Mouse (Mus musculus) E14TG2a.4 (cell line): ENCODE data around the gene Siglecg.

Experiments used
- H3K27me3 ChIP-seq: 2 replicates; pipeline ENCODE4 v1.6.1; 2014; ENCODE audit warnings: low read length, control low read depth; ENCODE audit not compliant: insufficient read depth
- H3K36me3 ChIP-seq: 2 replicates; pipeline ENCODE4 v1.6.1; 2014; ENCODE audit warnings: low read length, control low read depth; ENCODE audit not compliant: insufficient read depth
- H3K4me1 ChIP-seq: replicated peaks from 2 replicates; pipeline ENCODE4 v1.6.1; 2014; ENCODE audit warnings: low read depth, low read length, control low read depth
- H3K4me3 ChIP-seq: replicated peaks from 2 replicates; pipeline ENCODE4 v1.5.1; 2014; ENCODE audit warnings: mild to moderate bottlenecking, low read length
- H3K9me3 ChIP-seq: 2 replicates; pipeline ENCODE4 v1.6.1; 2014; ENCODE audit warnings: low read length, control low read depth
- CTCF ChIP-seq: conservative IDR thresholded peaks from 2 replicates; pipeline ENCODE4 v1.5.1; 2014; ENCODE audit warnings: low read length
- NANOG ChIP-seq: IDR thresholded peaks from 2 replicates; pipeline ENCODE4 v1.6.1; 2014; ENCODE audit warnings: borderline replicate concordance, low read length, mixed read lengths
- POU5F1 ChIP-seq: IDR thresholded peaks from 2 replicates; pipeline ENCODE4 v1.6.1; 2014; ENCODE audit warnings: low read length, borderline replicate concordance

Gene Siglecg

GRCm38 (mm10) chr7:43464864-43465343, 56.9 kb downstream of the Siglecg start:
- Histone ChIP-seq H3K9me3 (no peaks in the 10 kb centered on the region), H3K4me3 (peak overlapping the region; percentile 86), H3K27me3 (peaks cover 38% of the 10 kb centered on the region), H3K4me1 (peaks cover 32% of the 10 kb centered on the region), H3K36me3 (no peaks in the 10 kb centered on the region; the same call in 1 of the 2 replicates)
- no peak for TF ChIP-seq CTCF
- TF ChIP-seq POU5F1: no peak
- no peak for TF ChIP-seq NANOG

DNA sequence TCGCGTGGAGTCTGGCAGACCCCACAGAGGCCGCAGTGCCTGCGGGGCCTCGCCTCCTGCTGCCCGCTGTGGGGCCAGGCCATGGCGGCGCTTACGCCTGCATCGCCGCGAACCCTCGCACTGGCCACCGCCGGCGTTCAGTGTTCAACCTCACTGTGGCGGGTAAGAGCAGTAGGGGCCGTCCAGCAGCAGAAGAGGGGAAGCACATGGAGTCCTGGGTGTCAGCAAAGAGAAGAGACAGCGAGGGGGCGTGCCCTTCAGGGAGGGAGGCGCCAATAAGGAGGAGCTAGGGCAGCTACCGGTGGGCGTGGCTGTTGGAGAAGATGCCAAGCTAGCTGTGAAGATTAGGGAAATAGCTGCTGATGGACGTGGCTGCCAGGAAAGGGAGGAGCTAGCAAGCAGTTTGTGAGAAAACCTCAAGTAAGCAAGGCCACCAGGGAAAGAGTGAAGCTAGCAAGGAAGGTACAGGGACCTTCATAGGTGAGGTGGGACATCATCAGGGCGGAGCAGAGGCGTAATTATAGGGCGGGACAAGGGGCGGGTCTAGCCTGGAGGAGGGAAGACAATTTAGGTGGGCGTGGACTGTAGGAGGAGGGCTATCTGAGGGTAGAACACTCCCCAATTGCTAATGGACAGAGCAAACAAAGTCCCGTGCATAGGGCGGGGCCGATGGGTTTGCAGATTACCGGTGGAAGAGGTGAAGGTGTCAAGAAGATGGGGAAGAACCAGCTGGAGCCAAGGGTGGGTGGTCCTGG, 57.5 kb downstream of the Siglecg start:
- H3K36me3 ChIP-seq: no peaks in the 10 kb centered on the region; the same call in 1 of the 2 replicates
- peaks cover 32% of the 10 kb centered on the region for H3K4me1 ChIP-seq
- TF ChIP-seq CTCF: no peak
- TF ChIP-seq POU5F1: no peak
- TF ChIP-seq NANOG: no peak; the same call in 1 of the 2 replicates

DNA sequence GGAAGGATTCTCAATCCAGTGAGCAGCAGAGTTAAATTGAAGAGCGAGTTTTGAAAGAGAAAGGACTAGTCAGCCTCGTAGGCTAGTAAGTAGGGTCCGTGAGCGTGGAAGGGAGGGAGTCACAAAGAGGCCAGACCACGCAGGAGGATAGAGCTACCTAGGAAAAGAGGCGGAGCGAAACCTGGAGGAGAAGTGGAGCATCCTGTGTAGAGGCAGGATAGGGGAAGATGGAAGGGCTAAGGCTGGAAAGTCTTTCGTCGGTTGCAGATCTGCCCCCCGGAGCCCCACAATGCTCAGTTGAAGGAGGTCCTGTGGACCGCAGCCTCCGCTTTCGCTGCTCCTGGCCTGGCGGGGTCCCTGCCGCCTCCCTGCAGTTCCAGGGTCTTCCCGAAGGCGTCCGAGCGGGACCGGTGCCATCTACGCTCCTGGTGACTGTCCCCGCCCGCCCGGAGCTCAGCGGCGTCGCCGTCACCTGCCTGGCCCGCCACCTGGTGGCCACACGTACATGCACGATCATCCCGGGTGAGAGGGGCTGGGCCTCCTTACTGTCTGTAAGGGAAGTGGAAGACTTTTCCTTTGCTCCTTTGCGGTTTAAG, 58.2 kb downstream of the Siglecg start:
- Histone ChIP-seq H3K4me3 (peak overlapping the region; percentile 86), H3K36me3 (peaks cover under 1% of the 10 kb centered on the region; the same call in 1 of the 2 replicates), H3K4me1 (peaks cover 32% of the 10 kb centered on the region), H3K27me3 (peaks cover 38% of the 10 kb centered on the region), H3K9me3 (no peaks in the 10 kb centered on the region)
- peak; percentile 35 for TF ChIP-seq CTCF
- no peak for TF ChIP-seq NANOG
- TF ChIP-seq POU5F1: no peak

More for the DNA sequence above, 57.5 kb downstream of the Siglecg start:
- Histone ChIP-seq H3K27me3 (peaks cover 38% of the 10 kb centered on the region), H3K9me3 (no peaks in the 10 kb centered on the region), H3K4me3 (peak overlapping the region; percentile 86)
